Comparison of ENCODE assay signal across 14 mouse cellular contexts in genomic region chr15:27882898-27883297, GRCm38 (mm10).
DNase-seq lines count a peak whose midpoint lies in the region; ATAC-seq and TF ChIP-seq lines count a peak whose summit lies in the region.
"Had no signal": no experiment of that assay in that cellular context is flagged by ENCODE, and none has a peak within 500 bp of the region (broad histone marks: within the 10 kb centered on the region; RNA-seq: fewer than 3 reads in every experiment).

No protein-coding gene starts in this region.

- H3K27me3 ChIP-seq in CH12.LX (replicated peaks): no peaks in the 10 kb centered on the region
- no peaks in the 10 kb centered on the region for H3K27me3 ChIP-seq in kidney, embryonic 14.5 days (ENCODE audit: control insufficient read depth, insufficient read depth, low read length)
- H3K27me3 ChIP-seq: lung, embryonic 15.5 days had no signal

- in situ Hi-C loops in CH12.LX (cut with MboI; ENCODE audit: low pct_ligation_motif_present, low pct_unique_long_range_greater_than_20kb, low sequenced_read_pairs): no loop called here

- no peaks in the 10 kb centered on the region for H3K9me3 ChIP-seq in CH12.LX (replicated peaks; ENCODE audit: low read length)
- H3K9me3 ChIP-seq in kidney, embryonic 14.5 days (ENCODE audit: control insufficient read depth, low read length): no peaks in the 10 kb centered on the region
- H3K9me3 ChIP-seq: hindbrain, embryonic 10.5 days; lung, embryonic 15.5 days had no signal

- H3K4me1 ChIP-seq in CH12.LX (ENCODE audit: control insufficient read depth in 1 of 2, insufficient read depth in 2 of 2): peaks cover 8 to 21% of the 10 kb centered on the region in 2 experiments
- no peaks in the 10 kb centered on the region for H3K4me1 ChIP-seq in kidney, embryonic 14.5 days (ENCODE audit: control insufficient read depth, insufficient read depth, low read length)
- H3K4me1 ChIP-seq: lung, embryonic 15.5 days had no signal

- H3K79me2 ChIP-seq in CH12.LX (replicated peaks; ENCODE audit: control insufficient read depth, extremely low read depth, insufficient read depth, poor library complexity, severe bottlenecking) (no peaks in the 10 kb centered on the region), macrophage (ENCODE audit: inconsistent target) (peaks cover 5% of the 10 kb centered on the region; the same call in 1 of the 2 replicates)

- WGBS in macrophage (ENCODE audit: missing documents): 32% methylated on average over 14 of the region's 14 CpGs
- WGBS in kidney, embryonic 14.5 days: 92% methylated on average over 14 of the region's 14 CpGs

- no peak for TF ChIP-seq EP300 in CH12.LX (IDR thresholded peaks at IDR 0.05; ENCODE audit: low read length)

- TF ChIP-seq CTCF in CH12.LX (conservative IDR thresholded peaks at IDR 0.05 in 1 of 2, IDR thresholded peaks at IDR 0.05 in 1 of 2; ENCODE audit: low read depth in 2 of 2, low read length in 2 of 2): no peak

- H3K4me3 ChIP-seq in CH12.LX (replicated peaks in 1 of 3; ENCODE audit: low read depth in 2 of 3, low read length in 2 of 3, poor library complexity in 1 of 3) (no peak overlapping the region), macrophage (ENCODE audit: inconsistent target) (no peak overlapping the region)
- H3K4me3 ChIP-seq in kidney, embryonic 14.5 days (ENCODE audit: low read length): no peak overlapping the region
- H3K4me3 ChIP-seq: hindbrain, embryonic 10.5 days; layer of hippocampus, adult 2 months; lung, embryonic 15.5 days had no signal

- no peak for TF ChIP-seq RAD21 in CH12.LX (IDR thresholded peaks at IDR 0.05; ENCODE audit: low read depth, low read length)

- ATAC-seq in kidney, embryonic 14.5 days (ENCODE audit: low FRiP score, low TSS enrichment): no peak
- ATAC-seq: forebrain, embryonic 14.5 days had no signal

- H3K4me2 ChIP-seq in CH12.LX (ENCODE audit: insufficient read depth, low read depth, poor library complexity, severe bottlenecking): peak overlapping the region; percentile 14; the same call in 1 of the 2 replicates
- no peak overlapping the region for H3K4me2 ChIP-seq in kidney, embryonic 14.5 days (replicated peaks; ENCODE audit: low read depth, low read length)
- H3K4me2 ChIP-seq: lung, embryonic 15.5 days had no signal

- DNase-seq in CH12.LX (ENCODE audit: extremely low read depth): peak; percentile 43
- DNase-seq in ZHBTc4 (ENCODE audit: low read depth, low spot score): peak; percentile 21
- DNase-seq in thymus, postnatal 0 days (ENCODE audit: low spot score): peak; percentile 73
- DNase-seq in frontal cortex, postnatal 36 days (ENCODE audit: low spot score in 2 of 2): no peak
- no peak for DNase-seq in T-cell, adult 2 months (ENCODE audit: low spot score)
- DNase-seq: cerebellum, adult 2 months; heart, adult 11 months; right cerebral cortex, adult 18-20 months had no signal

- dilution Hi-C loops in CH12.LX (cut with MboI; ENCODE audit: extremely low pct_ligation_motif_present, extremely low pct_unique_long_range_greater_than_20kb, low sequenced_read_pairs): no loop called here

- no peak overlapping the region for H3K9ac ChIP-seq in CH12.LX (ENCODE audit: insufficient read depth, low read depth)
- H3K9ac ChIP-seq in kidney, embryonic 14.5 days (ENCODE audit: low read depth, low read length): no peak overlapping the region
- H3K9ac ChIP-seq: lung, embryonic 15.5 days had no signal

- H3K36me3 ChIP-seq in CH12.LX (replicated peaks in 1 of 2; ENCODE audit: control insufficient read depth in 1 of 2, insufficient read depth in 1 of 2, low read length in 1 of 2) (no peaks in the 10 kb centered on the region), macrophage (ENCODE audit: inconsistent target) (peaks cover 29% of the 10 kb centered on the region; the same call in 1 of the 2 replicates)
- peaks cover 50% of the 10 kb centered on the region for H3K36me3 ChIP-seq in kidney, embryonic 14.5 days (ENCODE audit: control insufficient read depth, insufficient read depth, low read length)

- no peak overlapping the region for H3K27ac ChIP-seq in CH12.LX (ENCODE audit: insufficient read depth, low read depth)
- H3K27ac ChIP-seq in macrophage: 0 out of 2 replicates have a peak overlapping the region, but pooled peaks have one; percentile 7
- no peak overlapping the region for H3K27ac ChIP-seq in kidney, embryonic 14.5 days (ENCODE audit: low read depth, low read length)
- H3K27ac ChIP-seq: hindbrain, embryonic 10.5 days; layer of hippocampus, adult 2 months; lung, embryonic 15.5 days had no signal

- TF ChIP-seq POLR2A in CH12.LX (IDR thresholded peaks at IDR 0.05; ENCODE audit: low read depth, low read length): no peak

TF ChIP-seq in CH12.LX, 34 proteins besides CTCF, POLR2A, EP300 and RAD21:
- TF ChIP-seq MEF2A (IDR thresholded peaks at IDR 0.05; ENCODE audit: borderline replicate concordance, low read depth, low read length) (no peak), MXI1 (IDR thresholded peaks at IDR 0.05; ENCODE audit: low read depth, low read length) (no peak), PAX5 (IDR thresholded peaks at IDR 0.05; ENCODE audit: low read length) (no peak), NRF1 (IDR thresholded peaks at IDR 0.05; ENCODE audit: low read depth, low read length) (peak; percentile 83), MAX (IDR thresholded peaks at IDR 0.05; ENCODE audit: low read length) (peak; percentile 61), ETS1 (conservative IDR thresholded peaks at IDR 0.05; ENCODE audit: low read depth, low read length) (no peak), USF2 (conservative IDR thresholded peaks at IDR 0.05; ENCODE audit: low read depth, low read length) (no peak), RCOR1 (conservative IDR thresholded peaks at IDR 0.05; ENCODE audit: low read depth, low read length) (no peak), ZNF384 (IDR thresholded peaks at IDR 0.05; ENCODE audit: low read depth, low read length) (peak; percentile 86), E2F4 (IDR thresholded peaks at IDR 0.05; ENCODE audit: insufficient replicate concordance, low read depth, low read length) (no peak), MYC (IDR thresholded peaks at IDR 0.05; ENCODE audit: low read depth, low read length) (0 out of 2 replicates have a peak, but pooled peaks have one; percentile 13), MAFK (IDR thresholded peaks at IDR 0.05; ENCODE audit: insufficient replicate concordance, low read length) (no peak)

Comparison
In these comparisons a context has a peak if more than half of its experiments do, and no peak if none do; other contexts are left out.
1. DNase-seq: peak in CH12.LX (single experiment), ZHBTc4 (single experiment) and thymus, postnatal 0 days (single experiment); none in frontal cortex, postnatal 36 days (0 of 2) and T-cell, adult 2 months (single experiment).